Mouse (Mus musculus): Measurements from ENCODE around the gene Lingo4.

The Lingo4 gene

GRCm38 (mm10) chr3:94443597-94443964, 45.3 kb downstream of the Lingo4 start, which contains the start of gene Oaz3:
Oaz3 (minus strand) TSS chr3:94443915.
- no peak for DNase-seq (ENCODE audit: inconsistent age in 2 of 2, low spot score in 1 of 2)

GRCm38 (mm10) chr3:94449377-94449776, 51.1 kb downstream of the Lingo4 start:
- DNase-seq (ENCODE audit: inconsistent age in 2 of 2, low spot score in 1 of 2): no peak
